Mouse (Mus musculus): ENCODE data around the gene 1190005I06Rik. TPM values are rescaled to one million over a fixed set of nuclear protein-coding genes. Genes with fewer than 3 reads are reported as not detected.

The 1190005I06Rik gene
- total RNA-seq, 2 experiments from 2014 or later = 7.5 to 9.3 TPM

- DNase-seq = no peak
These were observed 19.5 kb upstream of the 1190005I06Rik start for GRCm38 (mm10) chr8:120666807-120667470.

GRCm38 (mm10) chr8:120665726-120666455 lies 18.5 kb upstream of the 1190005I06Rik start:
- no peak for DNase-seq

- no peak for DNase-seq
These were observed 17.1 kb upstream of the 1190005I06Rik start for GRCm38 (mm10) chr8:120664566-120664965.

- no peak for DNase-seq
These were observed 10.0 kb upstream of the 1190005I06Rik start for GRCm38 (mm10) chr8:120657415-120657814.

- DNase-seq = no peak
These were observed 9.1 kb upstream of the 1190005I06Rik start for GRCm38 (mm10) chr8:120656322-120657052.

GRCm38 (mm10) chr8:120644663-120645062 lies 2.8 kb downstream of the 1190005I06Rik start:
- DNase-seq = peak; percentile 95

GRCm38 (mm10) chr8:120642031-120642662 lies 5.3 kb downstream of the 1190005I06Rik start:
- DNase-seq = no peak

GRCm38 (mm10) chr8:120641245-120641644 lies 6.2 kb downstream of the 1190005I06Rik start:
- no peak for DNase-seq

GRCm38 (mm10) chr8:120634329-120634839 lies 13.0 kb downstream of the 1190005I06Rik start:
- DNase-seq = peak; percentile 73

GRCm38 (mm10) chr8:120633665-120634271 lies 13.7 kb downstream of the 1190005I06Rik start:
- DNase-seq = peak; percentile 32

- DNase-seq = no peak
These were observed 14.3 kb downstream of the 1190005I06Rik start for GRCm38 (mm10) chr8:120632969-120633664.

- DNase-seq = peak; percentile 28
These were observed 15.7 kb downstream of the 1190005I06Rik start for GRCm38 (mm10) chr8:120631441-120632375.

GRCm38 (mm10) chr8:120630848-120631247 lies 16.6 kb downstream of the 1190005I06Rik start:
- no peak for DNase-seq

GRCm38 (mm10) chr8:120630031-120630430 lies 17.4 kb downstream of the 1190005I06Rik start:
- DNase-seq = no peak

- DNase-seq = no peak
These were observed 20.1 kb downstream of the 1190005I06Rik start for GRCm38 (mm10) chr8:120627298-120627697.

- DNase-seq = no peak
These were observed 21.0 kb downstream of the 1190005I06Rik start for GRCm38 (mm10) chr8:120626461-120626860.

- no peak for DNase-seq
These were observed 23.8 kb downstream of the 1190005I06Rik start for GRCm38 (mm10) chr8:120623608-120624007.

- no peak for DNase-seq
These were observed 25.3 kb downstream of the 1190005I06Rik start for GRCm38 (mm10) chr8:120622161-120622560.

- DNase-seq = no peak
These were observed 27.0 kb downstream of the 1190005I06Rik start for GRCm38 (mm10) chr8:120620441-120620840.
